Comparison of ENCODE assay signal across 9 mouse cellular contexts in genomic region chr12:99084144-99084543, GRCm38 (mm10).
DNase-seq lines count a peak whose midpoint lies in the region; ATAC-seq and TF ChIP-seq lines count a peak whose summit lies in the region.
"Had no signal": no experiment of that assay in that cellular context is flagged by ENCODE, and none has a peak within 500 bp of the region (broad histone marks: within the 10 kb centered on the region; RNA-seq: fewer than 3 reads in every experiment).

No protein-coding gene starts in this region.

- TF ChIP-seq POLR2A in cerebellum, adult 2 months (IDR thresholded peaks at IDR 0.05; ENCODE audit: borderline replicate concordance, insufficient read depth, low read length) = no peak

- ATAC-seq in hematopoietic stem cell, adult 5-6 weeks (replicated peaks in 1 of 2; ENCODE audit: insufficient read depth in 1 of 2, low FRiP score in 2 of 2, low TSS enrichment in 1 of 2, low read depth in 1 of 2, poor library complexity in 2 of 2, severe bottlenecking in 2 of 2) = peak; percentile 86 to 93
- peak; percentile 88 for ATAC-seq in lung, embryonic 15.5 days (ENCODE audit: borderline replicate concordance, extremely low read depth, low FRiP score, low TSS enrichment)

- no peaks in the 10 kb centered on the region for H3K4me1 ChIP-seq in cerebellum, adult 2 months (ENCODE audit: control insufficient read depth, insufficient read depth, low read length)
- H3K4me1 ChIP-seq in lung, embryonic 15.5 days = no peaks in the 10 kb centered on the region

- no peaks in the 10 kb centered on the region for H3K27me3 ChIP-seq in cerebellum, adult 2 months (ENCODE audit: control insufficient read depth, insufficient read depth, low read length)
- peaks cover 13% of the 10 kb centered on the region for H3K27me3 ChIP-seq in lung, embryonic 15.5 days

- H3K9ac ChIP-seq in lung, embryonic 15.5 days = no peak overlapping the region

- H3K4me3 ChIP-seq in cerebellum, adult 2 months (replicated peaks; ENCODE audit: insufficient read depth, low read depth, low read length) = no peak overlapping the region
- no peak overlapping the region for H3K4me3 ChIP-seq in lung, embryonic 15.5 days

- TF ChIP-seq CTCF in cerebellum, adult 2 months (IDR thresholded peaks at IDR 0.05; ENCODE audit: borderline replicate concordance, insufficient read depth, low read depth, low read length) = peak; percentile 99

- no peaks in the 10 kb centered on the region for H3K9me3 ChIP-seq in lung, embryonic 15.5 days

- peak; percentile 94 for DNase-seq in ES-CJ7 (ENCODE audit: low read depth, low spot score)
- DNase-seq in cerebellum, adult 2 months = peak; percentile 89 to 91
- DNase-seq in forelimb bud, embryonic 11.5 days (ENCODE audit: low read depth, low spot score) = peak; percentile 84
- peak; percentile 59 for DNase-seq in layer of hippocampus, adult 9-10 months (ENCODE audit: low spot score)
- peak; percentile 54 for DNase-seq in ovary, postnatal 10 days (ENCODE audit: low spot score)
- peak; percentile 79 to 90 for DNase-seq in thymus, postnatal 10 days (ENCODE audit: low spot score in 2 of 2)

- under 1% methylated on average over 18 of the region's 18 CpGs for WGBS in cerebellum, adult 2 months
- 5% methylated on average over 18 of the region's 18 CpGs for WGBS in lung, embryonic 15.5 days

- no peaks in the 10 kb centered on the region for H3K36me3 ChIP-seq in lung, embryonic 15.5 days

- no peak overlapping the region for H3K27ac ChIP-seq in cerebellum, adult 2 months (ENCODE audit: insufficient read depth, low read length)
- no peak overlapping the region for H3K27ac ChIP-seq in lung, embryonic 15.5 days
- H3K27ac ChIP-seq: macrophage had no signal

- H3K4me2 ChIP-seq in lung, embryonic 15.5 days = no peak overlapping the region
